Mouse (Mus musculus): ENCODE data around the gene Tuba1a.

Gene Tuba1a

DNA sequence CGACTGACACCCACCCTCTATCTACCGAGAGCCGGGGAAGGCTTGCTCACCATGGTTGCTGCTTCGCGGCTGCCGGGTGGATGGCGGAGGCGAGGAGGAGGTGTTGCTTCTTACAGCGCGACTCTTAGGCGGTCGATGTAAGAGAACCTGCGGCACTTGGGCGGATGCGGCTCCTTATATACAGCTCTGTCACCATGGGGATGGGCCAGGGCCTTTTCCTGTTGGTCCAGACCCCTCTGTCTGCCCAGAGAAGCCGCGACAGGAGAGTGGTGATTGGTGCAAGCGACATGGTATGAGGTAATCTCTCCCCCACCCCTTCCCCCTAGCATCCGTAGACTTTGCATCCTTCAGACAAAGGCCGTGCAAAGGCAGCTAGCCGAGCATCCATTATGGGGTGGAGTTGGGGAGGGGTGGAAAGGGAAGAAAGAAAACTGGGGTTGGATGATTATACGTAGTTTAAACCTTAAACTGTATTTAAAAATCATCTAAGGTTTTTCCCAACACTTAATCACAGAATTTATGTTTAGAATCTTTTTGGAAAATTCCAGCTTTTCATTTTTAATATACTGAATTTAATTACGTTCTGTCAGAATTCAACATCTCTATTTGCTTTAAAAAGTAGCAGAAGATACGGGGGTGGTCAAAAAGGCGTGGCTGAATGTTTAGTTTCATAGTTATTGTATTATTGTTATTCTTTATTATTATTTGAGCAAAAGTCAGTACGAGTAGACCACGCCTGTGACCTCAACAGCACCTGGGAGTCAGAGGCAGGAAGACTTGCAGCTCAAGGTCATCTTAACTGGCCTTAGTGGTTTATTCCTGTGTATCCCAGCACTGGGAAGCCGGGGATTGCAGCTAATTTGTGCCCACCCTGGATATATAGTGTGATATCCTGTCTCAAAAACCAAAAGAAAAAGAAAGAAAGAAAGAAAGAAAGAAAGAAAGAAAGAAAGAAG is at the start of gene Tuba1a, which contains the start of gene Gm49450:
Gene Tuba1a, minus strand, starts transcription at position 303 of the 956 bp plus-strand sequence.
Gene Gm49450, minus strand, starts transcription at position 151 of the 956 bp plus-strand sequence.
- in situ Hi-C loops (cut with MboI, MseI) = no loop called here

- in situ Hi-C loops (cut with MboI, MseI) = no loop called here
These were observed 48.0 kb upstream of the Tuba1a start for GRCm38 (mm10) chr15:99001451-99001931.

- in situ Hi-C loops (cut with MboI, MseI) = no loop called here
These were observed 47.2 kb upstream of the Tuba1a start for GRCm38 (mm10) chr15:99000535-99001283.

- in situ Hi-C loops (cut with MboI, MseI) = loop anchor here (5.0 kb wide), 1 partner anchor 91 kb away; no protein-coding TSS in a partner anchor
These were observed 45.3 kb upstream of the Tuba1a start for GRCm38 (mm10) chr15:98998775-98999157.

GRCm38 (mm10) chr15:98997938-98998774 is 44.7 kb upstream of the Tuba1a start:
- in situ Hi-C loops (cut with MboI, MseI) = loop anchor here (5.0 kb wide), 1 partner anchor 91 kb away; no protein-coding TSS in a partner anchor

- in situ Hi-C loops (cut with MboI, MseI) = loop anchor here (5.0 kb wide), 1 partner anchor 90 kb away; no protein-coding TSS in a partner anchor
These were observed 43.3 kb upstream of the Tuba1a start for GRCm38 (mm10) chr15:98996840-98997239.

DNA sequence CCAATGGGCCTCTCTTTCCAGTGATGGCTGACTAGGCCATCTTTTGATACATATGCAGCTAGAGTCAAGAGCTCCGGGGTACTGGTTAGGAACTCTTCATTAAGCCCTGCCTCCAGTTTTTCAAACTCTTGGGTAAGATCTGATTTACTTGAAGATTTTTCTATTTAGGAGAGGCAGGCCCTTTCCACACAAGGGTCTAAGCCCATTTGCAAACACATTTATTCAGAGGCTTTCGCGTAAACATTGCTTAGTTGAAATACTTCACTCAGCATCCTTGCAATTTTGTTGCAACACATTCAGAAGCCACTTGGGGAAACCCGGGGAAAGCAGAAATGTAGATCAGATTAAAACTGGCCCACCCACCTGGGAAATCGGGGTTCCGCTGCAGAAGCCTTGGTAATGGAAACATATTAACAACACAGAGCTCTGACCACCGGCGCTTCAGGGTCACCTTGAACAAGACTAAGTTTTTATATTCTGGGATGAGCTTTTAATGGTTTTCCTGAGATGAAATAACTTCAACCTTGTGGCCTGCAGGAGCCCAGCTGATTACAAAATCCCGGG is 41.5 kb upstream of the Tuba1a start:
- in situ Hi-C loops (cut with MboI, MseI) = loop anchor here (5.0 kb wide), 1 partner anchor 88 kb away; no protein-coding TSS in a partner anchor

GRCm38 (mm10) chr15:98993865-98994264 is 40.4 kb upstream of the Tuba1a start:
- in situ Hi-C loops (cut with MboI, MseI) = no loop called here

DNA sequence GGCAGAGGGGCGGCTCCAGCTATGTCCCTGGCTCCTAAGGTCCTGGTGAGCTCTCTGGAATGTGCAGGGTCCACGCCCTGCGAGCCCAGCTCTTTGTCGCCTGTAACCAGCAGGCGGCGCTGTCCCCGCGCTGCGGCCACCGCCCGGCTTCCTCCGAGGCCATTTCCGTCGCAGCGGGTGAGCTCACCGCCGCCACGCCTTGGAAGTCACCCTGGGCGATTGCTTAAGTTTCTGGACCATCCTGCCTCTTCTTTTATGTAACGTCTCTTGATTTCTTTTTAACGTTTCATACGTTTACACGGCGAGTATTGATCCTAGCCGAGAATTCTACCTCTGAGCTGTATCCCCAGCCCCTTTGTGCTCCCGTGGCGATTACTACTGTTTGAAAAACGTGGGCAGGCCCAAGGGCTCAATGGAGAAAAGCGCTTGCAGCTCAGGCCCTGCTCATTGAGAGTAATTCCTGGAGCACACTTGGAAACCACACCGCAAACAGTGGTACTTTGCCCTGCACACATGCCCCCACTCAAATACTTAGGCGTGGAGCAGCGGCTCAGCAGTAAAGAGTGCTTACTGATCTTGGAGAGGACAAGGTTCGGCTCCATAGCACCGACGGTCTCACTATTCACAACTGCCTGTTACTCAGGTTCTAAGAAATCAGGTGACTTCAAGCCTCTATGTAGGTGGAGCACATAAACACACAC is 39.7 kb upstream of the Tuba1a start:
- in situ Hi-C loops (cut with MboI, MseI) = no loop called here

DNA sequence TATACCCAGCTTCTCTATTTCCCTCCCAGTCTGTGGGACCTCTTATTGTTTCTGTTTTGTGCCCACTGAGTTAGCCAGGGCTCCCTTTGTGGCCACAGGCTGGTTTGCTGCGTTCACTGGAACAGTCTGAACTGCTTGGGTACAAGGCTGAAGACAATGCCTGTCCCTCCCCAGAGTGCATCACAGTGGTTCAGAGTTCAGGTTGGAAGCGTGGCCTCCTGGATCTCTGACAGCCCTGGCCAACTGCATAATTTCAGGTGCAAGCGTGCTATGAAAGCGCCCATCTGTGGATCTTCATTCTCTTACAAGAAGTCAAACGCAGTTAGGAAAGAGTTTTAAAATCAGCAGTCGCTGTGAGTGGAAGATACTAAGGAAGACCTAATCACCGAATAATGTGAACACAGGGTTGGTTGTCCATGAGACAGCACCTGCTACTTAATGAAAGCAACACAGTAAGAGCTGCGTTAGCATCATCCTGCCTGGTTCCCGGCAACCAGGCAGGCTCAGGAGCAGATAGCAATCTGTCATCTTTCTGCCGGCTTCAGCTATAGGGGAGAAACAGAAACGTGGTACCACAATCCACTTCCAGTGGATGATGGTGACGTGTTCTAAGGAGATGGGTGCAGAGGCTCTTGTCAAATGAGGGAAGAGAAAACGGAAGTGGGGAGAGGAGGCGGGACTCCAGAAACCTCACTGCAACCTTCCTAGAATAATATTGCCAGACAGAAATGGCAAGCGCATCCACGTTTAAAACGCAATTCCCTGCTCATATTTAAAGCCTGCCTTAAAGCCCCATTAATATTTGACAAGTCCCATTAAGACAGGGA is 38.8 kb upstream of the Tuba1a start:
- in situ Hi-C loops (cut with MboI, MseI) = no loop called here

DNA sequence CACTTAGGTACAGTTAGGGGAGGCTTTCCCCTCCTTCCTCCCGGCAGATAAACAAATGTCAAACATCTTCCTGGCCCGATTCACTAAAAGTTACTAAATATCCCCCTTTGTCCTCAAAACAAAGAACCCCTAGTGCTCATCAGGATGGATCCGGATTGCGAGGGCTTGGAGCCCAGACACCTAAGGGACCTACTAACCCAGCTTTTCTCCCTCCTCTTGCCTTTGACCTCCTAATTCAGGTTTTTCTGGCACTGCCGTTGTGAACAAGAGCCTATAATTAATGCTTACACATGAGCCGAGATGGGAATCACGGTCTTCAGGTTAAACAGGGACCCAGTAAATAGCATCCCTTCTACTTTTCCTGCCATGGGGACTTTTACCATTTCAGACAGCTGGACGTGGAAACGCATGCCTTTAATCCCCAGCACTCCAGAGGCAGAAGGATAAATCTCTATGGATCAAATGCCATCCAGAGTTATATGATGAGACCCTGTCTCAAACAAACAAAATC is 38.1 kb upstream of the Tuba1a start:
- in situ Hi-C loops (cut with MboI, MseI) = no loop called here

GRCm38 (mm10) chr15:98990669-98991539 is 37.4 kb upstream of the Tuba1a start:
- in situ Hi-C loops (cut with MboI, MseI) = no loop called here

- in situ Hi-C loops (cut with MboI, MseI) = no loop called here
These were observed 36.4 kb upstream of the Tuba1a start for GRCm38 (mm10) chr15:98989701-98990430.

DNA sequence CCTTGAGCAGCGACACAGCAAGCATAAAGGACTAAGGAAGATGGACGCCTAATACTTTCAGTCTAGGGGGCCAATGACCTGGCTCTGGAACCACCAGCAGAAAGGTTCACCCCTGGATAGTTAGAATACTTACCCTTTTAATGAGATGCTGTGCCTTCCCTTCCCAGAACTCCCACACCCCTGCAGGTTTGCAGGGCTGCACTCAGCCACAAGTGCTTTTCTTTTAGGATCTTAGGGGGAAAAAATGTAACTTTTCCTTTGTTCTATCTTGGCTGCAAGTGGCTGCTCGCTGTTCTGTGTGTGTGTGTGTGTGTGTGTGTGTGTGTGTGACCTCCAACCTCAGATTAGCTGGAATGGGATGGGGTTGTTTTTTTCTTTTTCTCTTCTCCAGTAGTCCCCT is 35.3 kb upstream of the Tuba1a start:
- in situ Hi-C loops (cut with MboI, MseI) = no loop called here

- in situ Hi-C loops (cut with MboI, MseI) = no loop called here
These were observed 34.2 kb upstream of the Tuba1a start for GRCm38 (mm10) chr15:98987661-98988181.

GRCm38 (mm10) chr15:98987077-98987630 is 33.7 kb upstream of the Tuba1a start:
- in situ Hi-C loops (cut with MboI, MseI) = no loop called here

Data from regulatory T cell (primary cell).